ENCODE assay signal across 8 mouse cellular contexts in the genomic region with DNA sequence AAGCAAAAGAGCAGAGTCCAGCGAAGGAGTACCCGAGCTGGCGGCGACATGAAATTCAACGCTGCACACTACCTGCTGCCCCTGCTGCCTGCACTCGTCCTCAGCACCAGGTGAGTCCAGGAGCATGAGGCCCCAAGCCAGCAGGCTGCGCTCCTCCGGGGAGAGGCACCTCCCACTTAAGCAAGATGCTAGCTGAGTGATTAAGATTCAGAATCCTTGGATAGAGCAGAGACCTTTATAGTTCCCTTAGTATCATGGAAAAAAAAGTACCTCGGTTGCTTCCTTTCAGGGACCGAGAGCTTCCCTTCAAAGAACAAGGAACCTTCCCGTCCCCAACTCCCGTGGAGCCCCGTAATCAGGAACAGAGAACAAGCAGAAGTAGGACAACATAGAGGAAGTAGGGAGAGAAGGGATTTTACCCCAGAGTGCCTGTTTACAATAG. TPM values are rescaled to one million over a fixed set of nuclear protein-coding genes. Genes with fewer than 3 reads are reported as not detected.
A peak's percentile ranks its signal among the peaks of the same experiment; 100 is the strongest.
DNase-seq lines count a peak whose midpoint lies in the region; ATAC-seq and TF ChIP-seq lines count a peak whose summit lies in the region.

No protein-coding gene starts in this region.

- TF ChIP-seq POLR2A in heart, adult 2 months (IDR thresholded peaks at IDR 0.05; ENCODE audit: insufficient read depth, low read depth, low read length), result no peak
- TF ChIP-seq POLR2A in brain, embryonic 14.5 days (IDR thresholded peaks at IDR 0.05; ENCODE audit: borderline replicate concordance, extremely low read depth, insufficient read depth, insufficient read length, poor library complexity, severe bottlenecking), result no peak

- H3K79me2 ChIP-seq in heart, adult 2 months (replicated peaks; ENCODE audit: control insufficient read depth, insufficient read depth, low read length), result no peaks in the 10 kb centered on the region

- peak overlapping the region; percentile 28 to 49 for H3K4me3 ChIP-seq in heart, embryonic 14.5 days (ENCODE audit: control insufficient read depth in 1 of 2, insufficient read depth in 1 of 2, low read depth in 1 of 2, low read length in 2 of 2)
- H3K4me3 ChIP-seq in heart, adult 2 months, result no peak overlapping the region
- H3K4me3 ChIP-seq in liver, postnatal 0 days (ENCODE audit: low read depth, low read length), result no peak overlapping the region

- peaks cover 0 to 2% of the 10 kb centered on the region in 2 experiments; a peak in 1 of 4 replicates for H3K4me1 ChIP-seq in heart, embryonic 14.5 days (ENCODE audit: control insufficient read depth in 2 of 2, insufficient read depth in 2 of 2, low read length in 2 of 2)
- no peaks in the 10 kb centered on the region for H3K4me1 ChIP-seq in heart, adult 2 months (ENCODE audit: control insufficient read depth, insufficient read depth, low read length)
- no peaks in the 10 kb centered on the region for H3K4me1 ChIP-seq in liver, postnatal 0 days (ENCODE audit: insufficient read depth)

- TF ChIP-seq CTCF in heart, adult 2 months (IDR thresholded peaks at IDR 0.05), result no peak
- no peak for TF ChIP-seq CTCF in brain, embryonic 14.5 days (IDR thresholded peaks at IDR 0.05; ENCODE audit: borderline replicate concordance, extremely low read depth, insufficient read depth, insufficient read length)
- TF ChIP-seq CTCF in liver, postnatal 0 days (IDR thresholded peaks at IDR 0.05; ENCODE audit: low read depth), result no peak

- H3K9me3 ChIP-seq in heart, embryonic 14.5 days (ENCODE audit: control insufficient read depth, low read length), result no peaks in the 10 kb centered on the region
- no peaks in the 10 kb centered on the region for H3K9me3 ChIP-seq in liver, postnatal 0 days (ENCODE audit: low read length)

- ATAC-seq in heart, embryonic 14.5 days (ENCODE audit: insufficient number of reproducible peaks, insufficient read depth, low FRiP score, low read depth), result no peak
- no peak for ATAC-seq in liver, postnatal 0 days

- DNase-seq in heart, adult 2 months, result no peak
- DNase-seq in brain, embryonic 14.5 days (ENCODE audit: low read depth), result peak; percentile 65
- DNase-seq in frontal cortex, postnatal 36 days (ENCODE audit: low spot score in 2 of 2), result peak; percentile 36 to 46
- no peak for DNase-seq in liver, postnatal 0 days
- DNase-seq in T-cell, adult 2 months (ENCODE audit: low spot score), result no peak
- DNase-seq in thymus, postnatal 10 days (ENCODE audit: low spot score in 2 of 2), result no peak
- no peak for DNase-seq in gastrocnemius, postnatal 36 days

- WGBS in heart, embryonic 14.5 days, result 6% methylated on average over 13 of the region's 13 CpGs
- WGBS in heart, adult 2 months, result 8% methylated on average over 13 of the region's 13 CpGs
- 5% methylated on average over 12 of the region's 13 CpGs for WGBS in liver, postnatal 0 days (ENCODE audit: insufficient replicate concordance)

- intact Hi-C loops in heart, adult 2 months (cut with DNase I), result no loop called here
- intact Hi-C loops in gastrocnemius, postnatal 36 days (cut with DNase I), result no loop called here

- H3K27ac ChIP-seq in heart, embryonic 14.5 days (replicated peaks in 1 of 2; ENCODE audit: control insufficient read depth in 1 of 2, insufficient read depth in 1 of 2, low read depth in 2 of 2, low read length in 2 of 2), result no peak overlapping the region
- no peak overlapping the region for H3K27ac ChIP-seq in heart, adult 2 months
- no peak overlapping the region for H3K27ac ChIP-seq in liver, postnatal 0 days (ENCODE audit: low read depth)

- peaks cover 5% of the 10 kb centered on the region; the same call in 1 of the 2 replicates for H3K27me3 ChIP-seq in heart, embryonic 14.5 days (ENCODE audit: control insufficient read depth, insufficient read depth, low read length)
- peaks cover 1% of the 10 kb centered on the region; the same call in 1 of the 2 replicates for H3K27me3 ChIP-seq in heart, adult 2 months (ENCODE audit: control insufficient read depth, insufficient read depth, low read length)
- H3K27me3 ChIP-seq in liver, postnatal 0 days (ENCODE audit: insufficient read depth, low read length), result peaks cover 4% of the 10 kb centered on the region; the same call in 1 of the 2 replicates

- no peak overlapping the region for H3K9ac ChIP-seq in heart, embryonic 14.5 days (ENCODE audit: low read length)
- no peak overlapping the region for H3K9ac ChIP-seq in heart, adult 2 months (ENCODE audit: low read depth, low read length)
- H3K9ac ChIP-seq in liver, postnatal 0 days (replicated peaks), result no peak overlapping the region

- H3K4me2 ChIP-seq in heart, embryonic 14.5 days (ENCODE audit: low read length), result peak overlapping the region; percentile 65
- H3K4me2 ChIP-seq in liver, postnatal 0 days (ENCODE audit: low read depth, low read length), result 0 out of 2 replicates have a peak overlapping the region, but pooled peaks have one; percentile 13

- no peak for TF ChIP-seq EP300 in heart, adult 2 months (IDR thresholded peaks at IDR 0.05; ENCODE audit: insufficient read depth, low read depth, low read length)
- no peak for TF ChIP-seq EP300 in liver, postnatal 0 days (IDR thresholded peaks at IDR 0.05; ENCODE audit: low read depth)

- no peaks in the 10 kb centered on the region for H3K36me3 ChIP-seq in heart, embryonic 14.5 days (ENCODE audit: control insufficient read depth, insufficient read depth, low read length)
- H3K36me3 ChIP-seq in heart, adult 2 months (ENCODE audit: control insufficient read depth, insufficient read depth, low read length), result no peaks in the 10 kb centered on the region
- no peaks in the 10 kb centered on the region for H3K36me3 ChIP-seq in liver, postnatal 0 days (replicated peaks; ENCODE audit: insufficient read depth, low read length)

RNA-seq across cellular contexts. Expression of a gene that starts 0.6 kb away (rescaled TPM):
- polyA plus RNA-seq in heart, embryonic 14.5 days (2014; fragmentation: Nextera tagmentation; extraction: Ambion mirVana), result 0.32 and 0.43 TPM in 2 replicates
- under 1 TPM; 0.09 to 0.13 TPM for total RNA-seq in heart, adult 2 months (2021)
- polyA plus RNA-seq in heart, adult 2 months (2012; rRNA removed), result 0.04 TPM in 1 of 2 replicates, not detected in the other
- 7.8 and 16.7 TPM in 2 replicates for polyA plus RNA-seq in brain, embryonic 14.5 days (2012; rRNA removed)
- not detected in 2 replicates for polyA plus RNA-seq in liver, postnatal 0 days (2015; fragmentation: Nextera tagmentation; extraction: Ambion mirVana)
- total RNA-seq in gastrocnemius, postnatal 36 days (2021), result under 1 TPM in 1 of 2 experiments, not detected in 1; 0.07 TPM

Comparison
In these comparisons a context has a peak if more than half of its experiments do, and no peak if none do; other contexts are left out.
1. H3K4me3 ChIP-seq: peak in heart, embryonic 14.5 days (2 of 2); none in heart, adult 2 months (single experiment) and liver, postnatal 0 days (single experiment).
2. DNase-seq: peak in brain, embryonic 14.5 days (single experiment) and frontal cortex, postnatal 36 days (2 of 2); none in heart, adult 2 months (0 of 2), liver, postnatal 0 days (single experiment), T-cell, adult 2 months (single experiment), thymus, postnatal 10 days (0 of 2) and gastrocnemius, postnatal 36 days (0 of 2).